Mouse (Mus musculus): ENCODE measurements around the gene Olfr573-ps1. TPM values are rescaled to one million over a fixed set of nuclear protein-coding genes. Genes with fewer than 3 reads are reported as not detected.

Gene Olfr573-ps1
- total RNA-seq, 1 experiment from 2014 or later: not detected

Other genes starting within 250 kb of the Olfr573-ps1 start
- gene Olfr557, start 246.7 kb downstream of the Olfr573-ps1 start, total RNA-seq (2017): not detected in 2 replicates
- not detected in 2 replicates for gene Olfr558, start 240.4 kb downstream of the Olfr573-ps1 start, total RNA-seq (2017)
- gene Olfr33, start 223.5 kb downstream of the Olfr573-ps1 start, total RNA-seq (2017): not detected in 2 replicates
- not detected in 2 replicates for gene Olfr559, start 215.1 kb downstream of the Olfr573-ps1 start, total RNA-seq (2017)
- 0.37 TPM in 1 of 2 replicates, not detected in the other for gene Olfr560, start 183.2 kb downstream of the Olfr573-ps1 start, total RNA-seq (2017)
- gene Olfr78, start 183.1 kb downstream of the Olfr573-ps1 start, total RNA-seq (2017): 0.12 TPM in 1 of 2 replicates, not detected in the other
- gene Olfr561, start 171.4 kb downstream of the Olfr573-ps1 start, total RNA-seq (2017): not detected in 2 replicates
- gene Olfr564, start 139.1 kb downstream of the Olfr573-ps1 start, total RNA-seq (2017): not detected in 2 replicates
- gene Olfr566, start 83.8 kb downstream of the Olfr573-ps1 start, total RNA-seq (2017): not detected in 2 replicates
- gene Olfr568, start 65.5 kb downstream of the Olfr573-ps1 start, total RNA-seq (2017): not detected in 2 replicates
- gene Olfr569, start 51.7 kb downstream of the Olfr573-ps1 start, total RNA-seq (2017): not detected in 2 replicates
- not detected in 2 replicates for gene Olfr570, start 48.0 kb downstream of the Olfr573-ps1 start, total RNA-seq (2017)
- gene Olfr571, start 25.0 kb downstream of the Olfr573-ps1 start, total RNA-seq (2017): not detected in 2 replicates
- not detected in 2 replicates for gene Olfr572, start 18.2 kb downstream of the Olfr573-ps1 start, total RNA-seq (2017)
- gene Olfr574, start 5.9 kb upstream of the Olfr573-ps1 start, total RNA-seq (2017): not detected in 2 replicates
- not detected in 2 replicates for gene Olfr575, start 16.2 kb upstream of the Olfr573-ps1 start, total RNA-seq (2017)
- gene Olfr576, start 20.1 kb upstream of the Olfr573-ps1 start, total RNA-seq (2017): not detected in 2 replicates
- gene Olfr577, start 33.4 kb upstream of the Olfr573-ps1 start, total RNA-seq (2017): not detected in 2 replicates
- gene Olfr578, start 46.7 kb upstream of the Olfr573-ps1 start, total RNA-seq (2017): not detected in 2 replicates
- gene Olfr582, start 95.4 kb upstream of the Olfr573-ps1 start, total RNA-seq (2017): not detected in 2 replicates
- not detected in 2 replicates for gene Olfr583, start 108.7 kb upstream of the Olfr573-ps1 start, total RNA-seq (2017)
- gene Olfr584, start 139.3 kb upstream of the Olfr573-ps1 start, total RNA-seq (2017): not detected in 2 replicates
- not detected in 2 replicates for gene Olfr585, start 155.1 kb upstream of the Olfr573-ps1 start, total RNA-seq (2017)
- not detected in 2 replicates for gene Olfr586, start 183.1 kb upstream of the Olfr573-ps1 start, total RNA-seq (2017)
- not detected in 2 replicates for gene Olfr588-ps1, start 198.3 kb upstream of the Olfr573-ps1 start, total RNA-seq (2017)
- gene Olfr589, start 213.8 kb upstream of the Olfr573-ps1 start, total RNA-seq (2017): not detected in 2 replicates
- gene Olfr591, start 235.8 kb upstream of the Olfr573-ps1 start, total RNA-seq (2017): not detected in 2 replicates
- gene Olfr592, start 242.2 kb upstream of the Olfr573-ps1 start, total RNA-seq (2017): not detected in 2 replicates

Data from neutrophil, adult 5-6 weeks (primary cell).